Mouse (Mus musculus) lung, postnatal 0 days (tissue): ENCODE data around the gene Slx4. TPM values are rescaled to one million over a fixed set of nuclear protein-coding genes. Genes with fewer than 3 reads are reported as not detected.

Source experiments
- ATAC-seq: fragments of 200-750 bp; cut with Nextera tagmentation; 2 replicates; pipeline ENCODE4 v1.8.0; 2017; ENCODE audit warnings: moderate library complexity
- DNase-seq: peaks from one replicate; pipeline ENCODE4 v3.0.0-alpha.2; 2016; ENCODE audit warnings: low spot score
- H3K27ac ChIP-seq: fragments of 300-500 bp; sonication (generic); 2 replicates; pipeline ENCODE4 v1.5.1; 2014; ENCODE audit warnings: antibody characterized with exemption, mild to moderate bottlenecking, low read length, mixed read lengths
- H3K27me3 ChIP-seq: fragments of 300-500 bp; sonication (generic); replicated peaks from 2 replicates; pipeline ENCODE4 v1.6.1; 2014; ENCODE audit warnings: low read length, mixed read lengths; ENCODE audit not compliant: insufficient read depth
- H3K36me3 ChIP-seq: fragments of 300-500 bp; sonication (generic); 2 replicates; pipeline ENCODE4 v1.6.1; 2014; ENCODE audit warnings: low read length, mixed read lengths; ENCODE audit not compliant: insufficient read depth
- H3K4me1 ChIP-seq: fragments of 300-500 bp; sonication (generic); 2 replicates; pipeline ENCODE4 v1.6.1; 2014; ENCODE audit warnings: antibody characterized with exemption, low read depth, low read length, mixed read lengths; ENCODE audit not compliant: insufficient read depth
- H3K4me2 ChIP-seq: fragments of 300-500 bp; sonication (generic); replicated peaks from 2 replicates; pipeline ENCODE4 v1.6.1; 2014; ENCODE audit warnings: low read depth, mild to moderate bottlenecking, low read length, moderate library complexity, mixed read lengths
- H3K4me3 ChIP-seq: fragments of 300-500 bp; sonication (generic); 2 replicates; pipeline ENCODE4 v1.5.1; 2014; ENCODE audit warnings: low read depth, low read length
- H3K9ac ChIP-seq: fragments of 300-500 bp; sonication (generic); replicated peaks from 2 replicates; pipeline ENCODE4 v1.6.1; 2014; ENCODE audit warnings: low read depth, mild to moderate bottlenecking
- H3K9me3 ChIP-seq: fragments of 300-500 bp; sonication (generic); 2 replicates; pipeline ENCODE4 v1.6.1; 2016; ENCODE audit warnings: low read length, mixed read lengths
- CTCF ChIP-seq: IDR thresholded peaks from 2 replicates; pipeline ENCODE4 v1.5.1; 2016; ENCODE audit warnings: antibody characterized with exemption, mild to moderate bottlenecking
- EP300 ChIP-seq: IDR thresholded peaks from 2 replicates; pipeline ENCODE4 v1.6.1; 2016; ENCODE audit warnings: antibody characterized with exemption, mild to moderate bottlenecking, control low read depth
- WGBS: fragments of 180-500 bp; shearing (Covaris S2); extraction: QIAGEN DNeasy Blood & Tissue Kit; methylation state at CpG from one replicate; pipeline ENCODE4 v1.1.7; 2014; 5-methylcytosine and 5-hydroxymethylcytosine counted together
- polyA plus RNA-seq: library from polyadenylated mRNA; unstranded; fragments of >200 nt; fragmentation: Nextera tagmentation; extraction: Ambion mirVana; gene quantifications from 2 replicates; pipeline ENCODE4 v1.2.1, GENCODE M21; 2015

Slx4 gene
- 4.3 and 4.8 TPM in 2 replicates for polyA plus RNA-seq

DNA sequence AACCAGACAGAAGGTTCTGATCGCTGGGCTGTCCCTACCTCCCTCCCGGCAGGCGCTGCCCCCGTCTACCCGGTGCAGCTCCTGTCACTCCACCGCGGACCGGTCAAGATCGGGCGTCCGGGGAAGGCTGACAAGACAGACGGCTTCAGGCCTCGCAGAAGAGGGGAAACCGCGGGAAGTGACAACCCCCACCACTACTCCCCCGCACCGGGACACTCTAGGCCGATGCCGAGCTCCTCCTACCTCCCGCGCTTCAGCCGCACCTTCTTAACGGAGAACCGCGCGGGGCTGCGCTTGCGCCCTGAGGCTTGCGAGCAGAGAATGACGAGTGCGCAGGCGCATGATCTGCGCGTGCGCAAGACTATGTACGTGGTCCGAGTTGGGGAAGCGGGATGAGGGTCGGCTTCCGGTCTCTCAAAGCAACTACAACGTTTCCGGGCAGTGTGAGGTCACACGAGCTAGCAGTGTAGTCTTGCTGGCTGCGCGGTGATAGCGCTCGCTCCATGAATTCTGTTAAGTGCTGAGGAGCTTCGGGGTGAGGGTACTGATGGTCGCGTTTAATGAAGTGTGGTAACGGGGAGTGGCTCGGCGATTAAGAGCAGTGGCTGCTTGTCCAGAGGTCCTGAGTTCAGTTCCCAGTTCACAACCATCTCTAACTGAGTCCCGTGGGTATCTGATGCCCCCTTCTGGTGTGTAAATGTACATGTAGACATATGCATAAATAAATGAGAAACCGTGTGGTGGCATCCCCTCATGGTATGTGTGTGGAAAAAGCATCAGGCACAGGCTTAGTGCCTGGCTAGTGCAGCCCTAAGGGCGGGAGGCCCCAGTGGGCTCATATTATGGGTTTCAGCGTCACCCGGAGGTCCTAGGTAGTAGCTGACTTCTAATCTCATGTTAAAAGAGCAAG lies at the start of gene Slx4:
TSS of gene Slx4 (minus strand) at position 282 of the 910 bp plus-strand sequence.
- TF ChIP-seq CTCF, result peak; percentile 72
- no peak for TF ChIP-seq EP300
- Histone ChIP-seq H3K27ac (peak within 1 kb of the TSS; percentile 85), H3K4me1 (peaks cover 3% of the 10 kb centered on the region), H3K27me3 (no peaks in the 10 kb centered on the region), H3K9me3 (no peaks in the 10 kb centered on the region), H3K9ac (peak within 1 kb of the TSS; percentile 71), H3K4me3 (peak within 1 kb of the TSS; percentile 80), H3K36me3 (peaks cover 6% of the 10 kb centered on the region; the same call in 1 of the 2 replicates), H3K4me2 (peak within 1 kb of the TSS; percentile 85)
- DNase-seq (peak; percentile 98), ATAC-seq (peak; percentile 99)
- WGBS, result 2% methylated on average over 51 of the region's 58 CpGs

DNA sequence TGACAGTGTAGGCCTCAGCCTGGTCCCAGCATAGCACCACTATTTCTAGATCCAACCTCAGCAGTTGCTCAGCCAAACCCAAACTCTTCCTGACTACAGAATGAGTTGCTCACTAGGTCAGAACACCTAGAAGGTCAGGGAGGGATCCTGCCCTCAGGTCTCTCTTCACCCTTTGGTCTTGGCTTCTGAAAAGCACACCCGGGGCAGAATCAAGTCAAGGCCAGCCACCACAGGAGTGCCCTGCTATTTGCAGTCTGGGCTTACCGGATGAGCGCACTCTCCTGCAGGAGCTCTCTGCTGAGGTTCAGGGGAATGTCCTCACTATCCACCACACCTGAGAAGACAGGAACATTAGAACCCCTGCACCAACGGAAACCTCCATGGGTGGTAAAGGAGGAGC lies 49.0 kb upstream of the Slx4 start:
- no peak overlapping the region for H3K27ac ChIP-seq
- H3K9me3 ChIP-seq, result no peaks in the 10 kb centered on the region
- H3K4me3 ChIP-seq, result no peak overlapping the region
- H3K27me3 ChIP-seq, result no peaks in the 10 kb centered on the region
- DNase-seq (no peak), ATAC-seq (no peak)
- no peak overlapping the region for H3K4me2 ChIP-seq
- no peak for TF ChIP-seq EP300
- no peak for TF ChIP-seq CTCF
- H3K4me1 ChIP-seq, result no peaks in the 10 kb centered on the region
- peaks cover 21% of the 10 kb centered on the region; the same call in 1 of the 2 replicates for H3K36me3 ChIP-seq
- H3K9ac ChIP-seq, result no peak overlapping the region
- 99% methylated on average over 4 of the region's 4 CpGs for WGBS

DNA sequence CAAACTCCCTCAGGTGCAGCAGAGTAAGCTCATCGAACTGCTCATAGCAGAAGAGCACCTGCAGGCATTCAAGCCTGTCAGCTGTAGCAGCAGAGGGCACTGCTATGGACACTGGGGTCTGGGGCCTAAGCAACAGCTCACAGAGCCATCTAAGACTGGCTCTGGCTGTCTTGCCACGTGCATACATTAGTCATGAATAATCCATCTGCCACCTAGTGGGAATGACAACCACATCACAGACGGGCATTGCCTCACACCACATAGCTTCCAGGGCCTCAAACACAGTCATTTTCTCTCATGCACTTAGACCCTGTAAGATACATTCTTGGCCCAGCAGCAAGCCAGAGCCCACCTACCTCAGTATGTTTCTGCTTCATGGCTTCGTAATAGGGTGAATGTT lies 42.0 kb upstream of the Slx4 start:
- Histone ChIP-seq H3K4me1 (no peaks in the 10 kb centered on the region), H3K4me2 (no peak overlapping the region), H3K4me3 (no peak overlapping the region), H3K9me3 (no peaks in the 10 kb centered on the region), H3K27me3 (no peaks in the 10 kb centered on the region), H3K36me3 (0 out of 2 replicates have a peak, but pooled peaks cover 13% of the 10 kb centered on the region), H3K9ac (no peak overlapping the region), H3K27ac (no peak overlapping the region)
- no peak for DNase-seq
- TF ChIP-seq EP300 (no peak), CTCF (0 out of 2 replicates have a peak, but pooled peaks have one; percentile 2)
- no peak for ATAC-seq
- WGBS, result 83% methylated on average over 4 of the region's 4 CpGs

DNA sequence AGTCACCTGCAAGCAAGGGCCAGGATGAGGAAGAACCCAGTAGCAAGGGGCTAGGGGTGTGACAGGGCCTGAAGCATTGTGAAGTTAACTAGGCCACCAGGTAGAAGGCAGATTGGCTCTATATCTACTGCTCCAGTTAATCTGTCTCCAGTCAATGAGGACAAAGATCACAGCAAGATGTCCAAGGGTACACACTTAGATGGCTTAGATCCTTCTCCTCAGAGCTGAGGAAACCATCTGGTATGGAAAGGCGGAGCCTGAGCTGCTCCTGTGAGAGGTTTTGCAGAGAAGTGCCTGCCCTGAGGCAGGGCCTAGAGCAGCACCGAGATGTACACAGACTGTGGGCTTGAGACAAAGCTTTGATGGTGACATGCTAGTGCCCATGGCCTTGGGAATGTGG lies 40.5 kb upstream of the Slx4 start:
- WGBS, result 94% methylated on average over 2 of the region's 2 CpGs
- H3K4me2 ChIP-seq, result no peak overlapping the region
- no peak for TF ChIP-seq CTCF
- TF ChIP-seq EP300, result no peak
- ATAC-seq (no peak), DNase-seq (no peak)
- no peak overlapping the region for H3K9ac ChIP-seq
- H3K4me3 ChIP-seq, result no peak overlapping the region
- no peaks in the 10 kb centered on the region for H3K27me3 ChIP-seq
- H3K36me3 ChIP-seq, result 0 out of 2 replicates have a peak, but pooled peaks cover 11% of the 10 kb centered on the region
- no peaks in the 10 kb centered on the region for H3K9me3 ChIP-seq
- H3K4me1 ChIP-seq, result no peaks in the 10 kb centered on the region
- H3K27ac ChIP-seq, result no peak overlapping the region

DNA sequence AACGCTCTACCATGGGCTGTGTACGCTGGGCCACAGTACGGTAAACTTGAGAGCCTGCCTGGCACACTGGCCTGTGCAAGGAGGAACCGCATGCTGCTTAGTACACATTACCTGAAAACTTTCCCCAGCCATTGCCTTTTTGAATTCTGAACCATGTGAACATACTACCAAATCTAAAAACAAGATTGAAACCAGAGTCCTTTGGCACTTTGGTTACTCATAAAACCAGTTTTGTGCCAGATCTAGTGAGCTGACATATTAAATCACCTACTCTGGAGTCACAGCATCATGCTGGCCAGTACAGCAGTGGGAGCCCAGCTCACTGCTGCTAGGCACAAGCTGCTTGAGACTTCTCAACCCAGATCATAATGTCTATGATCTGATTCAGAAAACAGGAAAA lies 38.1 kb upstream of the Slx4 start:
- no peak for TF ChIP-seq CTCF
- TF ChIP-seq EP300, result no peak
- no peak for DNase-seq
- no peaks in the 10 kb centered on the region for H3K27me3 ChIP-seq
- no peak overlapping the region for H3K9ac ChIP-seq
- no peak overlapping the region for H3K4me2 ChIP-seq
- peaks cover 5% of the 10 kb centered on the region; the same call in 1 of the 2 replicates for H3K36me3 ChIP-seq
- ATAC-seq, result no peak
- H3K4me3 ChIP-seq, result no peak overlapping the region
- H3K9me3 ChIP-seq, result no peaks in the 10 kb centered on the region
- 99% methylated on average over 4 of the region's 4 CpGs for WGBS
- H3K27ac ChIP-seq, result no peak overlapping the region
- no peaks in the 10 kb centered on the region for H3K4me1 ChIP-seq

DNA sequence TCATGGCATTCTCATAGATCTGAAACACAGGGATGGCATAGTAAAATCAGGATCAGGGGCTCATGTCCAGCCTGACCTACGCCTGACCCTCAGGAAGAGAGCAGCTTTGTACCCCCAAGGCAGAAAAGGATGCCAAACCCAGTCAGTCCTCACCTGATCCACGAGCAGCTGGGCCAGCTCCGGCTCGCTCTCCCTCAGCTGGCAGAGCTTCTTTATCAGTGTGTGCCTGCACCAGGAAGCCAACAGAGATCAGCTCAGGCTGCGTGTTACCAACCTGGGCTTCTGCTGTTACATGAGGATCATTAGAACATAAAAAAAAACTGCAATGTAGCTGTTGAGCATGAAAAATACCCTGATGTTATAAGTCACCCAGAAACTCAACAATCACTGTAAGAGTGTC lies 36.6 kb upstream of the Slx4 start:
- Histone ChIP-seq H3K36me3 (peaks cover 5% of the 10 kb centered on the region; the same call in 1 of the 2 replicates), H3K27ac (no peak overlapping the region), H3K4me1 (no peaks in the 10 kb centered on the region), H3K4me2 (no peak overlapping the region), H3K4me3 (no peak overlapping the region), H3K27me3 (no peaks in the 10 kb centered on the region), H3K9ac (no peak overlapping the region), H3K9me3 (no peaks in the 10 kb centered on the region)
- TF ChIP-seq CTCF, result no peak
- DNase-seq, result no peak
- no peak for ATAC-seq
- 86% methylated on average over 5 of the region's 5 CpGs for WGBS
